Mouse (Mus musculus) cerebellum, adult (tissue): ENCODE measurements around the gene E2f1.

Source experiments
- ATAC-seq: cut with Nextera tagmentation; 2 replicates; pipeline ENCODE4 v1.9.2; 2017; ENCODE audit warnings: mild to moderate bottlenecking, moderate library complexity, mixed read lengths; ENCODE audit not compliant: insufficient number of reproducible peaks, low FRiP score, low TSS enrichment

E2f1 gene

DNA sequence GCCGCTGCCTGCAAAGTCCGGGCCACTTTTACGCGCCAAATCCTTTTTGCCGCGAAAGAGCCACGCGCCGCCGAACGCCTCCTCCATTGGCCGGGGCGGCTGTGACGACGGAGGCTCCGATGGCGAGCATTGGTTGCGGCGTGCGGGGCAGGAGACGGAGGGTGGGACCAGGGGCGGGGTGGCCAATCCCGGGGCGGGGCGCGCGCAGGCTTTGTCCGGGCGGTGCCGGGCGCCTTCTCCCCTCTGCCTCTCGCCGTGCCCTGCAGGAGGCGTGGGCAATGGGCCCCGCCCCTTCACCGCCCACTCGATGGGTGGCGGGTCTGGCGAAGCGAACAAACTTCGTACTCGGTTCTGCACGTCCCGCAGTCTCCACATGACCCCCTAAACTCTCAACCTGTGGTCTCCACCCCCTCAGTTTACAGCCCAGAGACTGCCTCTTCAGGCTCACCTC is at the start of gene E2f1:
Gene E2f1 (minus strand): TSS at position 57 of the 451 bp plus-strand sequence.
- ATAC-seq, result peak; percentile 96

DNA sequence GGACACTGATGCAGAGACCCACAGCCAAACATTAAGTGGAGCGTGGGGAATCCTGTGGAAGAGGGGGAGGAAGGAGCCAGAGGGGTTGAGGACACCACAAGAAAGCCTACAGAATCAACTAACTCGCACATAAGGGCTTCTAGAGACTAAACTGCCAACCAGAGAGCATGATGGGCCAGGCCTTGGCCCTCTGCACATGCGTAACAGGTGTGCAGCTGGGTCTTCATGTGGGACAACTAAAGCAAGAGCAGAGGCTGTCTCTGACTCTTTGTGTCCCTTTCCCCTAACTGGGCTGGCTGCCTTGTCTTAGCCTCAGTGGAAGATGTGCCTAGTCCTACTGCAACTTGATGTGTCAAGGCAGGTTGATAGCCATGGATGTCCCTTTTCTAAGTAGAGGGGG is 47.4 kb upstream of the E2f1 start:
- ATAC-seq, result no peak

DNA sequence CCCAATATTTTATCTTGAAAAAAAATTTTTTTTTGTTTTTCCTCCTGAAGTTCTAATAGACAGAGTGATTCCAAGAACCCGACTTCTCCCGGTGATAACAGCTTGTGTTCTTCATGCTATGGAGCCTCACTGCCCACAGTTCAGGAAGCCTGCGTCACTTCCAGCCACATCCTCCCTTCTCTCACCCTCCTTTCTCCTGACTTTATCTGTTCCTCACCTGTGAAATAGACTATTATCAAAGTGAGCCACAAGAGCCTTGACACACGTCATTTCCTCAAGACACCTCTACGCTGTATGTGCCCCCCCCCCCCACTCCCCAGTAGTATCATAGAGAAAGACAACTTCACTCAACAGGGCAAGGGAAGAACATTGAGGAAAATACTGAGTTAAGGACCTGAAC is 46.0 kb upstream of the E2f1 start:
- ATAC-seq, result no peak

DNA sequence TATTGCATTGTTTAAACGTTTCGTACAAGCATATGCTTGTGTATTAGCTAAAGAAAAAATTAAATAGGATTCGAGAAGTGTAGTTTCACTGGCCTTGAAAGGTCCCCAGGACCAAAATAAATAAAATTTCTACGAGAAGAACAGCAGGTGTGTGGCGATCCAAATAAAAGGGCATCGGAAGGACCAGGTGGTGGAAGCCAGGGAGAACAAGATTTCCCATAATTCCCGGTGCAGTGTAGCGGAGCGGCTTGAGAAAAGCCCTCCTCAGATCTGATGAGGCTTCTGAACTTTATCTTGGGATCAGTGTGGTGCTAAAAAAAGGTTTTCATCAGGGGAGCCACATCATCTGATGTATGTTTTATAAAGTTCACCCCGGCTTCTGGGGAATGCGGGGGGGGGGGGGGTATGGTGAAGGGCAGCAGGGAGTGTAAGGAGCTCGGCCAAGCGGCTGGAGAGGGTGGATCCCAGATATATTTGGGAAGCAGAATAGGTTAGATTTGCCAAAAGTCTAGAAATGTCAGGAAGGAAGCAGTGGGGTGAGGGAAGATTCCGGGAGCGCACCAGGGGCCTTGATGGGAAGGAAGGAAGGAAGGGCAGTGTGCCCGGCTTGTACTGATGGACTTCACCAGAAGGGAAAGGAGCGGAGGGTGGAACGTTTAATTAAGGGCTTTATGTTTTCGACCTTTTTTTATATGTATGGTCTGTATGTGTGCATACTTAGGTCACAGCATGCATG is 45.3 kb upstream of the E2f1 start:
- peak; percentile 23; the same call in 1 of the 2 replicates for ATAC-seq

DNA sequence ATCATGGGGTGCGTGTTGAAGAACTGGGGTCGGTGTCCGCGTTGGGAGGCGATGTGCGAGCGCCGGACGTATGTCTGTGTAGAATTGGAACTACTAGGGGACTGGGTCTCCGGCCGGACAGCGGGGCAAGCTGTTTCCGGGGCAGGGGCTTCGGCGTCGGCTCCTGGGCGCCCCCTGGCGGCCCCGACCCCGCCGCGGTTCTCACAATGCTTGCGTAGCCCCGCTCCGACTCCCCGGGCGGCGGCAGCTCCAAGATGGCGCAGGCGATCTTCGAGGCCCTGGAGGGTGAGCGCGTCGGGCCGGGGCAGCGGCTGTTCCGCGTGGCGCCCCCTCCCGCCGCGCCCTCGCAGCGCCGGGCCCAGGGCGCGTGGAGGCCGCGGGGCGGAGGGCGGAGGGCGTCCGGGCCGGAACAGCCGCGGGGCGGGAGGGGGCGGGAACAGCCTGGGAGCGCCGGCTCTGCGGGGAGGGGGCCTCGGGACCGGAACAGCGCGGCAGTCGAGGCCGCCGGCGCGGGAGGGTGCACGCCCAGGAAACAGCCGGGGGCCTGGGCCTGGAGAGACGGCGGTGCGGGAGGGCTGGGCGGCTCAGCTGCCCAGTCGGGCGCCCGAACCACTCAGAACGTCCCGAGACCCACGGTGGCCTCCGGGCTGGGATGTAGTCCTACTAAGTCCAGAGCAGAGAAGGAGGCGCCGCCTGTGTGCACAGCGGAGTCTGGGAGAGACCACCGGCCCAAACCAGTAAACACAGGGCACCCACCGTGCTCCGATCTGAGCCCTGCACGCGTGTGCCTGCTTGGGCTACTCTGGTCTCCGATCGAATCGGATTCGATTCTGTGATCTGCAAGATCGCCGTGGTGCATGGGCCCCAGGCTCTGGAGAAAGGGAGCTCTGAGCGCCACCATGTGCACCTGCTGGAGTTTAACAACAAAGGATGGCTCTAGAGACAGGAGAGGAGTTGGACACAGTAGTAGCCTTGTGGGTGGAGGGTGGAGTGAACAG is 43.7 kb upstream of the E2f1 start, which contains the start of the genes Zfp341 and 4930519P11Rik:
Gene Zfp341 (plus strand): TSS at position 180 of the 998 bp plus-strand sequence.
Gene 4930519P11Rik (minus strand): TSS at position 320 of the 998 bp plus-strand sequence.
- peak; percentile 80 for ATAC-seq

DNA sequence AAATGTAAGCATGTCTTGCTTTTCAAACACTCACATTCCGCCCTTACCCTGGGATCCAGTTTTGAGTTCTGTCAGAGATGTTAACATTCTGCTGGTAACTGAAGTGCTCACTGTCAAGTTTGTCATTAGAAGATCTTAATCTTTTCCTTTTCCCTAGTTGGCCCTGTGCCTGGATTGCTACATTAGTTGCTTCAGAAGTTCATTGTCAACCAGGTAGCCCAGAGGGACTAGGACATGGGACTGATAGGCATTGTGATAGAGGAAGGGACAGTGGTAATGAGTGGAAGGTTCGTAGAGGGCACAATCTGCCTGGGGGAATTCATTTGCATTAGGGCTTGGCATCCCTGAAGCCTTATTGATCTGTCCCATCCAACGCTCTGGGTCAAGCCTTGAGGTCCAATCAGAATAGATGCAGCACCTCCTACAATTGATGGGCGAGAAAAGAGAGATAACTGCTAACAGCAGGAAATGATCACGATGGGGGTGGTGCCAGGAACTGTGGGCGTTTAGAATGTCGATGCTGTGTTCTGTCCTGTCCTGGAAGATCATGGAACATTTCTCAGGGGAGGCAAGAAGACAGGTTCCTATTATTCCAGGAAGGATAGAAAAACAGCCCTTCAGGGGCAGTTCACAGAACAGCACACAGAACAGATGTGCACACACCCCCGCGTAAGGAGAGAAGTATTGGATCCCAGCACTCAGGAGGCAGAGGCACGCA is 39.5 kb upstream of the E2f1 start:
- no peak for ATAC-seq

DNA sequence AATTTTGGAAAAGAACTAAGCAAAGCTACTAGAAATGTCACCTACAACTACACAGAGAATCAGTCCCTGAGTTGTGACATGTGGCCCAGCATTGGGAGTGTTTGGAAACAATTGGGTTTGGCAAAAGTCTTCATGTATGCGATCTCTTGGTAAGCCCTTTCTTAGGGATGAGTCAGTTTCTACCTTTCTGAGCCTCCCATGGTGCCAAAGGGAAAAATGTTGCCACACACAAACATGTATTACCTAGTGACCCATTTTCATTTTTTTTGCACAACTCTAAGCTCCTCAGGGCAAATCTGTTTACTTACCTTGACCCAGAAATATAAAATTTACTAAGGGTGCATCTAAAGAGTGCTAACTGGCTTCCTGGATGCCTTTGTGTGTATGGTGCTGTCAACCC is 37.3 kb upstream of the E2f1 start:
- ATAC-seq, result no peak

DNA sequence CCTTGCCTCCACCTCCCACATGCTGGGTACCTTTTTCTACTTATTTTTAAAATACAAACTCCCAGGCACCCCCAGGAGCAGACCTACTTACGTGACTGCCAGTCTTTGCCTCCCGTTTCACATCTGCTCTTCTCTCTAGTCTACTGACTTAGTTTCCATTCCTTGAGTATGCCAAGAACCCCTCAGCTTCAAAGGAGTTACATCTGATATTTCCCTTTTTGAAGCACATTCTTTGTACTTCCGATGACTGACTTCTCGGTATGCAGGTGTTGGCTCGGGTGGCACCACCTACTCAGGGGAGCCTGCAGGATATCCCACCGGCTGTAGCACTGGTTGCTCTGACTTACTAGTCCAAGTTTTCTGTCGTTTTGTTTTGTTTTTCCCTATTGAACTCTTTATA is 34.5 kb upstream of the E2f1 start:
- ATAC-seq, result no peak

DNA sequence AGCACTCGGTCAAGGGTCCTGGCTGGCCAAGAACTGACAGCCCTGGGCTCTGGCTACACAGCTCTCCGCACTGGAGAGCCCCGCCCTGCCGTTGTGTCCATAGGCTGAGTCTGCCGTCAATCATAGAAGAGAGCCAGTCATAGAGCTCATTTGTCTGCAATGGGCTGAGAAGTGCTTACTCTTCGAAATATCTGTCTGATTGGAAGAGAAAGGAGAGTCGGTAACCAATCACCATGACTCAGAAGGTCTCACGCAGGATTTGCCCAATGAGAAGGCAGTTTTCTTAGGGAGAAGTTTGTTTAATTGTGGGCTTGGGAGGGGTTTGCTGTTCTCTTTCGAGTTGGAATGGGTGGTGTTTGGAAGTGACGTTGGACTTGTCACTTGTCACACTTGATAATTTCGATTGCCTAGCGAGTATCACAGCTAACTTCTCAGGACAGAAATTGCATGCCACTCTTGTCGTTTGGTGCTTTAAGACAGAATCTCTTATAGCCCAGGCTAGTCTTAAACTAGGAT is 34.0 kb upstream of the E2f1 start, which contains the start of gene Pxmp4:
Gene Pxmp4 (minus strand): TSS at position 71 of the 516 bp plus-strand sequence.
- ATAC-seq, result peak; percentile 100

DNA sequence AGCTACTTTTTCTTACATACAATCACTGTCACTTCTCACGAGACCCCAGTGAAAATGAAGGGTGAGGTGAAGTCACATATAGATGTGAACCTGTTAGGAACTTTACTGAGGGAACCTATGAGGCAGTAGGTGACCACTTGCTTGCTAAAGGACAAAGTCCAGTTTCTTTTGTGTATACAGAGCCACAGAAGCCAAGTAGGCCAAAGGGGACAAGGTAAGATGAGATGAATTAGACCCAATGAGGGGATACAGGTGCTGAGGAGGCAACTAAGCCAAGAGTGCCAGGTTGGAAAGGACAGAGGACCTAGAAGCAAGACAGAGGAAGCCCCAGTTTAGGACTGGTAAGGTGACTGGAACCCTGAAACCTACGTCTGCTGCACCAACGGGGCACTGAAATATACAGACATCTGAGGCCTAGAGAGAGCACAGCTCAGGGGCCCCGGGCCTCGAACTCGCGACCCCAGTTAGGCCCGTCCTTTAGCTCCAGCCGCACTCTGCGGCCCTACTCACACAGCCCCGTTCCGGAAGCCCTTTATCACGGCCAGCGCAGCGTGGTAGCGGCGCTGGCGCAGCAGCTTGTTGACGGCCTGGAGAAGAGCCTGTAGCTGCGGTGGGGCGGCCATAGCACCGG is 33.4 kb upstream of the E2f1 start:
- ATAC-seq, result no peak

DNA sequence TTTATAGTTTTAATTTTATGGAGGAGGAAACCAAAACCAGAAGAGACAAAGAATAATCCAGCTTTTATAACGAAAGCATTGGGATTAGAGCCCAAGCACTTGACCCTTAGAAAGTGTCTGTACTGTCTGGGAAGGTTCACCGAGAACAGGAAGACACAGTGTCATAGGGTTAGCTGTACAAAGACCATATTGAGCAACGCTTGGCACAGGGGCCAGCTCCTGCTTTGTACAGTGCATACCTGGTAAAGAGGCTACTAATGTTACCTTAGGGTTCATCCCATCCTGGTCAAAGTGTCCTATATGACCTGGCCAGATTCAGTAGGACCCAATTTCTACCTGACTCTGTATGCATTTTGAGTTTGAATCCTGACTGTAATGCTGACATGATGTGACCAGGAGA is 31.6 kb upstream of the E2f1 start:
- ATAC-seq, result no peak

DNA sequence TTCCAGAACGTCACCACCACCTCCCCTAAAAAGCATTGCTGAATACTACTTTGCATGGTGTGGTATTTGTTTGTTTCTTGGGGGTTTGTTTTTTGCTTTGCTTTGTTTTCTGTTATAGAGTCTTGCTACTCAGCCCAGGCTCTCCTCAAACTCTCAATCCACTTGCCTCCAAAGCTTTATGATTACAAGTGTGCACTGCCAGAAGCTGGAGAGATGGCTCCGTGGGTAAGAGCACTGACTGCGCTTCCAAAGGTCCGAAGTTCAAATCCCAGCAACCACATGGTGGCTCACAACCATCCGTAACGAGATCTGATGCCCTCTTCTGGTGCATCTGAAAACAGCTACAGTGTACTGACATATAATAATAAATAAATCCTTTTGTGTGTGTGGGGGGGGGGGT is 30.9 kb upstream of the E2f1 start:
- ATAC-seq, result no peak

DNA sequence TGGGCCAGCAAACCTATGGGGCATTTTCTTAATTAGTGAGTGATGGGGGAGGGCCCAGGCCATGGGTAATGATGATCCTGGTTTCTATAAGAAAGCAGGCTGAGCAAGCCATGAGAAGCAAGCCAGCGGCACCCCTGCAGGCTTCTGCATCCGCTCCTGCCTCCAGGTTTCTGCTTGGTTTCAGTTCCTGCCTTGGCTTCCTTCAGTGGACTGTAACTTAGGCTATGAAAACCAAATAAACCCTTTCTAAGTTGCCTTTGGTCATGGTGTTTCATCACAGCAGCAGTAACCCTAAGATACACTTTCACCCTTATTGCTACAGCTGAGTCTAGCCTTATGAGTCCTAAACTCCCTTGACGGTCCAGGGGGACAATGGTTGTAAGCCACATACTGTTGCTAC is 27.7 kb upstream of the E2f1 start:
- no peak for ATAC-seq

DNA sequence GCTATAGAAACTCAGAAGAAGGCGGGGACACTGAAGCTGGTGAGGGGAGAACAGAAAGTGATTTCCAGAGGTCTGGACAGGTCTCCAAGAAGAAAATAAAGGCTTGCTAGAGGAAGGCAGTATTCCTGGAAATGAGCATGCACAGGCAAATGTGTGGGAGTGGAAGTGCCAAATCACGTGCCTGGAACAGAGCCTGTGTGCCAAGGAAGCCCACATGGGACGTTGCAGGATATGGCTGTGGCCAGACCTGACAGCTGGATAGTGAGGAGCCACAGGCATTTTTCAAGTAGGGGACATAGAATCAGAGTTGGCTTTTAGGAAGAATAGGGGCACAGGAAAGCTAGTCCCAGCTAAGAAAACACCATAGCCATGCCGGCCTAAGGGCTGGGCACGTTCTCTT is 26.1 kb upstream of the E2f1 start:
- no peak for ATAC-seq

DNA sequence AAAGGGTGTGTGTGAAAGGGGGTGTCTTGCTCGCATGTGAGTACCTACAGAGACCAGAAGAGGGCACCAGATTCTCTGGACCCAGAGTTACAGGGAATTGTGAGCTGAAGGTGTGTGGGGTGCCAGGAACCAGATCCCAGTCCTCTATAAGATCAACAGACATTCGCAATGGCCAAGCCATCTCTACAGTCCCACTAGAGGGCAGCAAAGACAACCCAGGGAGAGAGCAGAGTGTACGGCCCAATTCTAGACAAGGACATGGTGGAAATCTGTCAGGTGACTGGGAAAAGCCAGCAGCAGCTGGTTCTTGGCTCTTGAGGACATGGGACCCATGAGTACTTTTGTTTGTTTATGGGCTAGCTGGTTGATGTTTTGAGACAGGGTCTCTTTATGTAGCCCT is 23.3 kb upstream of the E2f1 start:
- no peak for ATAC-seq

DNA sequence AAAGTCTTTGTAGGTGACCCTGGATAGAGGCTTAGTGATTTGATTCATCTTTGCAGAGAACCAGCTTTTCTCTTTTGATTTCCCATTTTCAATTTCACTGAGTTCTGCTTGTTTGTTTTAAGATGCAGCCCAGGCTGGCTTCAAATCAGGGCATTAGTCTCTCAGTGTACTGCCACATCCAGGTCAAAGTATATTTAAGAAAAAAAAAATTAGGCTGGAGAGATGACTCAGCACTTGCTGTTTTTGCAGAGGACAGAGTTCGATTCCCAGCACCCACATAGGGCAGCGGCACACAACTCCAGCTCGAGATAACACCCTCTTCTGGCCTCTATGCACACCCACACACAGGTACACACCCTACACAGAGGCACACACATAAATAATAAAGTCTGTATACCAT is 21.5 kb upstream of the E2f1 start:
- no peak for ATAC-seq

DNA sequence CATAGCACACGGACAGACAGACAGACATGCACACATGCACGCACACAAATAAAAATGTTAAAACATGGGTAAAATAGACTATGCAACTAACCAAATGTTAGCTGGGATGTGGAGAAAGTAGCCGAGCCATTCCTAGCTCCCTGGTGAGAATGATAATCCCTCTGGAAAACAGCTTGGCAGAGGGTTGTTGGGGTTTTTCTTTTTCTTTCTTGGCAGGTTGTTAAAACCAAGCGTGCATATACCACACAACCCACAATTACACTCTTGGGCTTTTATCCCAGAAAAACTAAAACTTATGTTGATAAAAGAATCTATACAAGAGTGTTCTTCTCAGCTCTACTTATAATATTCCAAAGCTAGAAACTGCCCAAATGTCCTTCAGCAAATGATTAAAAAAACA is 19.4 kb upstream of the E2f1 start:
- no peak for ATAC-seq

DNA sequence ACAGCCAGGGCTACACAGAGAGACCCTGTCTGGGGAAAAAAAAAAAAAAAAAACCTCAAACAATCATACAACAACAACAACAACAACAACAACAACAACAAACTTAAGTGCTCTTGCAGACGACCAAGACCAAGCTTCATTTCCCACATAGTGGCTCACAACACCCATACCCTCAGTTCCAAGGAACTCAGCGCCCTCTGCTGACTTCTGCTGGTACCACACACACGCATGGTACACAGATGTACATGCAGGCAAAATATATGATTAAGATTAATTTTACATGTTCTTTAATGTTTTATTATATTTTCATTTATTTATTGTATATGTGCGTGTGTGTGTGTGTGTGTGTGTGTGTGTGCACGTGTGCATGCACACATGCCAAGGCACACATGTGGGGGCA is 16.7 kb upstream of the E2f1 start:
- no peak for ATAC-seq

DNA sequence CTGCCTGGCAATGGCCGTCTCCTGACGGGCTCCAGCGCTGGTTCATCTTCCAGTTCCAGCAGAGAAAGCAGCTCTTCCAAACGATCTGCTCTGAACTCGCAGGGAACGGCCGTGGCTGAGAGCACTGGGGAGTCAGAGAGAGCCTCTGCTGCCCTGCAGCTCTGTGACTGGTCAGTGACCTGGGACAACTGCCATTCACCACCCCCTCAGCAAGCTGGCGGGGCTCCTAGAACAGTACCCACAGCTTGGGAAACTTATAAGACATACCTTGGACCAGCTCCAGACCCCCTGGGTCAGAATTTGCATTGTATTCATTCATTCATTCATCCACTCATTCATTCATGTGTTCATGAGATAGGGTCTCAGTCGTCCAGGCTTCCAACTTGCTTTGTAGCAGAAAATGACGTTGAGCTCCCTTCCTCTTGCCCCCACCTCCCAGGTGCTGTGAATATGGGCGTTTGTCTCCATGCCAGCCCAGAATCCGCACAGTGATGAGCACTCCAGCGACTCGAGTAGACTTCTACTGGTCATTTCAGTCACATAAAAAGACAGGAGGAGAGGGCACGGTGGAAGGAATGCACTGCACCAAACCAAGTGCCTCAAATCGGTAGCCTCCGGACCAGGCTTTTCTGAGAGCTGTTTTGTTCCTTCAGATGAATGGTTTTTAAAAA is 15.4 kb upstream of the E2f1 start:
- no peak for ATAC-seq
